Mouse (Mus musculus) small intestine, adult 2 months (tissue): ENCODE measurements around the gene Rara. TPM values are rescaled to one million over a fixed set of nuclear protein-coding genes. Genes with fewer than 3 reads are reported as not detected.

Experiments
- H3K27ac ChIP-seq: fragments of 200-500 bp; 2 replicates; pipeline ENCODE4 v1.5.1; 2012; ENCODE audit warnings: low read depth, low read length, control low read depth, inconsistent platforms; ENCODE audit not compliant: insufficient read depth
- H3K27me3 ChIP-seq: fragments of 200-500 bp; 2 replicates; pipeline ENCODE4 v1.6.1; 2012; ENCODE audit warnings: mild to moderate bottlenecking, moderate library complexity, low read length, inconsistent platforms; ENCODE audit not compliant: control insufficient read depth, insufficient read depth
- H3K36me3 ChIP-seq: fragments of 200-500 bp; 2 replicates; pipeline ENCODE4 v1.6.1; 2012; ENCODE audit warnings: mild to moderate bottlenecking, low read length, control low read depth, inconsistent platforms; ENCODE audit not compliant: control insufficient read depth, insufficient read depth
- H3K4me1 ChIP-seq: fragments of 200-500 bp; 2 replicates; pipeline ENCODE4 v1.6.1; 2012; ENCODE audit warnings: low read length, inconsistent platforms, mixed read lengths; ENCODE audit not compliant: control insufficient read depth, insufficient read depth, insufficient read length
- H3K4me3 ChIP-seq: fragments of 200-500 bp; 2 replicates; pipeline ENCODE4 v1.5.1; 2012; ENCODE audit warnings: low read depth, mild to moderate bottlenecking, control low read depth, inconsistent platforms, low read length, moderate library complexity
- CTCF ChIP-seq: fragments of 200-500 bp; IDR thresholded peaks from 2 replicates; pipeline ENCODE4 v1.5.1; 2012; ENCODE audit warnings: low read depth, mild to moderate bottlenecking, control low read depth, inconsistent platforms, low read length, moderate library complexity, mixed read lengths; ENCODE audit not compliant: insufficient replicate concordance, insufficient read length; ENCODE audit errors: extremely low read depth
- POLR2A ChIP-seq: fragments of 200-500 bp; IDR thresholded peaks from 2 replicates; pipeline ENCODE4 v1.6.1; 2012; ENCODE audit warnings: low read depth, mild to moderate bottlenecking, control low read depth, inconsistent platforms, low read length, moderate library complexity
- WGBS: fragments of 180-500 bp; shearing (Covaris S2); methylation state at CpG from one replicate; pipeline ENCODE4 v1.1.7; 2018; 5-methylcytosine and 5-hydroxymethylcytosine counted together
- polyA plus RNA-seq: library from polyadenylated mRNA; depleted of rRNA; stranded (reverse); fragments of >200 nt; gene quantifications from 2 replicates; pipeline ENCODE4 v1.2.3, GENCODE M21; 2012

Rara gene
- polyA plus RNA-seq, 1 experiment = 56.3 TPM

GRCm38 (mm10) chr11:98951026-98951906 lies 23.6 kb downstream of the Rara start:
- Histone ChIP-seq H3K27me3 (no peaks in the 10 kb centered on the region), H3K27ac (peak overlapping the region; percentile 51), H3K4me3 (peak overlapping the region; percentile 33), H3K36me3 (peaks cover 6% of the 10 kb centered on the region), H3K4me1 (peaks cover 42% of the 10 kb centered on the region)
- TF ChIP-seq CTCF (no peak), POLR2A (no peak)
- 71% methylated on average over 16 of the region's 16 CpGs for WGBS

- TF ChIP-seq CTCF = no peak
- H3K4me1 ChIP-seq = peaks cover 42% of the 10 kb centered on the region
- WGBS = 86% methylated on average over 1 of the region's 1 CpGs
- no peaks in the 10 kb centered on the region for H3K27me3 ChIP-seq
- no peak overlapping the region for H3K27ac ChIP-seq
- H3K36me3 ChIP-seq = peaks cover 8% of the 10 kb centered on the region
- H3K4me3 ChIP-seq = no peak overlapping the region
Measured at GRCm38 (mm10) chr11:98952111-98952510, 24.5 kb downstream of the Rara start.

GRCm38 (mm10) chr11:98952736-98953135 lies 25.1 kb downstream of the Rara start:
- Histone ChIP-seq H3K4me1 (peaks cover 38% of the 10 kb centered on the region), H3K27me3 (no peaks in the 10 kb centered on the region), H3K27ac (no peak overlapping the region), H3K4me3 (no peak overlapping the region), H3K36me3 (peaks cover 8% of the 10 kb centered on the region)
- 73% methylated on average over 2 of the region's 2 CpGs for WGBS
- TF ChIP-seq CTCF (no peak), POLR2A (no peak)

GRCm38 (mm10) chr11:98953361-98953760 lies 25.7 kb downstream of the Rara start:
- no peak overlapping the region for H3K4me3 ChIP-seq
- TF ChIP-seq POLR2A = no peak
- TF ChIP-seq CTCF = no peak
- H3K27me3 ChIP-seq = no peaks in the 10 kb centered on the region
- H3K36me3 ChIP-seq = peaks cover 8% of the 10 kb centered on the region
- no peak overlapping the region for H3K27ac ChIP-seq
- peaks cover 32% of the 10 kb centered on the region for H3K4me1 ChIP-seq
- WGBS = 37% methylated on average over 2 of the region's 2 CpGs

GRCm38 (mm10) chr11:98953835-98954320 lies 26.3 kb downstream of the Rara start:
- no peak for TF ChIP-seq POLR2A
- no peak for TF ChIP-seq CTCF
- H3K36me3 ChIP-seq = peaks cover 8% of the 10 kb centered on the region
- 38% methylated on average over 13 of the region's 13 CpGs for WGBS
- no peaks in the 10 kb centered on the region for H3K27me3 ChIP-seq
- H3K4me1 ChIP-seq = peaks cover 30% of the 10 kb centered on the region
- H3K4me3 ChIP-seq = no peak overlapping the region
- H3K27ac ChIP-seq = no peak overlapping the region

- WGBS = 21% methylated on average over 10 of the region's 10 CpGs
- Histone ChIP-seq H3K4me3 (no peak overlapping the region), H3K36me3 (peaks cover 8% of the 10 kb centered on the region), H3K27me3 (no peaks in the 10 kb centered on the region), H3K4me1 (peaks cover 29% of the 10 kb centered on the region), H3K27ac (no peak overlapping the region)
- TF ChIP-seq CTCF (peak; percentile 79), POLR2A (no peak)
Measured at GRCm38 (mm10) chr11:98954373-98954772, 26.8 kb downstream of the Rara start.
